Mouse (Mus musculus): ENCODE results near the gene Cinp.

DNA sequence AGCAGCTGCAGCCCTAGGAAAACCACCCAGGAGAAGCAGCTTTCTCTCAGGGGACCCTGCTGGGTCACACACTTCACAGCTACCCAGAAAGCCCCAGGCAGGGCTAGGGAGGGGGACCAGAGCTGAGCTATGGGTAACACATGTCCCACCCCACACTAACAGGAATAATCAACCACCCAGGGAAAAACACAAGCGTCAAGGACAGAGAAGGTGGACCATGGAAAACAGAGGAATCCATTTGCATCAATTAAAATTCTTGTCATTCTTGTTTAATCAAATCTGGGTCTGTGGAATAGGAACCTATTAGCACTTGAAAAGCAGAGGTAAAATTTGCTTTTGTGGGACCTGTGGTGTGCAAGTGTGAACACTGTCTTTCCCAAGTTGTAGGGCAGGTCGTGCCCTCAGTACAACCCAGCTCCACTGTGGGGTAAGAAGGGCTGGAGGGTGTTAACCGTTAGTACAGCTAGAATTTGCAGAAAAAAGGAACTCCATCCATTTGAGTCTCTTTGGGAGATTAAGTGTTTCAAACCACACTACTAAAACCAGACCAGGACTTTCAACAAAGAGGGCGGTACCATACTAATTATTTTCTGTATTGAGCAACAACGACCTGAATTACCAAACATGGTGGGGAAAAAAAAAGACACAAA, 51.6 kb downstream of the Cinp start:
- TF ChIP-seq CTCF (IDR thresholded peaks at IDR 0.05; ENCODE audit: low read depth) (no peak), EP300 (IDR thresholded peaks at IDR 0.05; ENCODE audit: low read depth) (no peak)
